Mouse (Mus musculus): Measurements from ENCODE around the gene Rab34.

GRCm38 (mm10) chr11:78179438-78179999 lies 8.7 kb upstream of the Rab34 start:
- TF ChIP-seq CTCF (conservative IDR thresholded peaks at IDR 0.05; ENCODE audit: low read length) = no peak
- no peak for TF ChIP-seq NANOG (IDR thresholded peaks at IDR 0.05; ENCODE audit: borderline replicate concordance, low read length)

All from E14TG2a.4 (cell line).